Mouse (Mus musculus): ENCODE data around the gene Gm572.

GRCm38 (mm10) chr4:148644926-148645325 lies 1.8 kb downstream of the Gm572 start:
- TF ChIP-seq CTCF (IDR thresholded peaks at IDR 0.05; ENCODE audit: control insufficient read depth, insufficient read depth, low read length) (no peak), POLR2A (IDR thresholded peaks at IDR 0.05; ENCODE audit: borderline replicate concordance, control insufficient read depth, low read depth, low read length) (no peak)
